Mouse (Mus musculus) liver, embryonic 15.5 days (tissue): Measurements from ENCODE around the gene Gm45717. TPM values are rescaled to one million over a fixed set of nuclear protein-coding genes. Genes with fewer than 3 reads are reported as not detected.
A peak's percentile ranks its signal among the peaks of the same experiment; 100 is the strongest.

ENCODE experiments used
- ATAC-seq: fragments of 200-750 bp; cut with Nextera tagmentation; 2 replicates; pipeline ENCODE4 v1.8.0; 2017; ENCODE audit warnings: moderate number of reproducible peaks, mild to moderate bottlenecking, moderate library complexity; ENCODE audit not compliant: insufficient read depth
- H3K27ac ChIP-seq: fragments of 300-500 bp; sonication (generic); replicated peaks from 2 replicates; pipeline ENCODE4 v1.5.1; 2015; ENCODE audit warnings: mild to moderate bottlenecking, inconsistent platforms
- H3K27me3 ChIP-seq: fragments of 300-500 bp; sonication (generic); 2 replicates; pipeline ENCODE4 v1.6.1; 2015; ENCODE audit warnings: mild to moderate bottlenecking, inconsistent platforms
- H3K36me3 ChIP-seq: fragments of 300-500 bp; sonication (generic); replicated peaks from 2 replicates; pipeline ENCODE4 v1.6.1; 2015; ENCODE audit warnings: moderate library complexity, mild to moderate bottlenecking, inconsistent platforms
- H3K4me1 ChIP-seq: fragments of 300-500 bp; sonication (generic); replicated peaks from 2 replicates; pipeline ENCODE4 v1.6.1; 2015; ENCODE audit warnings: inconsistent platforms
- H3K4me2 ChIP-seq: fragments of 300-500 bp; sonication (generic); 2 replicates; pipeline ENCODE4 v1.6.1; 2015; ENCODE audit warnings: moderate library complexity, mild to moderate bottlenecking, inconsistent platforms
- H3K4me3 ChIP-seq: fragments of 300-500 bp; sonication (generic); replicated peaks from 2 replicates; pipeline ENCODE4 v1.5.1; 2015; ENCODE audit warnings: mild to moderate bottlenecking, inconsistent platforms
- H3K9ac ChIP-seq: fragments of 300-500 bp; sonication (generic); 2 replicates; pipeline ENCODE4 v1.6.1; 2015; ENCODE audit warnings: moderate library complexity, mild to moderate bottlenecking, inconsistent platforms
- H3K9me3 ChIP-seq: fragments of 300-500 bp; sonication (generic); replicated peaks from 2 replicates; pipeline ENCODE4 v1.6.1; 2016; ENCODE audit warnings: inconsistent platforms
- whole genome bisulfite sequencing: fragments of 180-500 bp; shearing (Covaris S2); methylation state at CpG from one replicate; pipeline ENCODE4 v1.1.7; 2015; ENCODE audit warnings: mixed read lengths; ENCODE audit not compliant: insufficient replicate concordance; 5-methylcytosine and 5-hydroxymethylcytosine counted together
- polyA plus RNA-seq: library from polyadenylated mRNA; unstranded; fragments of >200 nt; fragmentation: Nextera tagmentation; extraction: Ambion mirVana; gene quantifications from 2 replicates; pipeline ENCODE4 v1.2.1, GENCODE M21; 2015

Gm45717 gene
- polyA plus RNA-seq, 1 experiment from 2014 or later = not detected

GRCm38 (mm10) chr7:140903212-140903611 lies 52.5 kb downstream of the Gm45717 start:
- peaks cover 11% of the 10 kb centered on the region for H3K36me3 ChIP-seq
- peaks cover 9% of the 10 kb centered on the region; the same call in 1 of the 2 replicates for H3K4me1 ChIP-seq
- ATAC-seq = 0 out of 2 replicates have a peak, but pooled peaks have one; percentile 14
- H3K9ac ChIP-seq = no peak overlapping the region
- 0 out of 2 replicates have a peak overlapping the region, but pooled peaks have one; percentile 6 for H3K27ac ChIP-seq
- WGBS = 24% methylated on average over 13 of the region's 13 CpGs
- H3K4me2 ChIP-seq = no peak overlapping the region
- H3K9me3 ChIP-seq = no peaks in the 10 kb centered on the region
- H3K27me3 ChIP-seq = no peaks in the 10 kb centered on the region; the same call in 1 of the 2 replicates
- no peak overlapping the region for H3K4me3 ChIP-seq

GRCm38 (mm10) chr7:140902036-140902875 lies 53.5 kb downstream of the Gm45717 start:
- 0 out of 2 replicates have a peak, but pooled peaks cover 8% of the 10 kb centered on the region for H3K4me1 ChIP-seq
- no peak overlapping the region for H3K4me2 ChIP-seq
- no peak overlapping the region for H3K27ac ChIP-seq
- no peaks in the 10 kb centered on the region for H3K9me3 ChIP-seq
- H3K4me3 ChIP-seq = no peak overlapping the region
- peaks cover 20% of the 10 kb centered on the region for H3K36me3 ChIP-seq
- H3K27me3 ChIP-seq = no peaks in the 10 kb centered on the region; the same call in 1 of the 2 replicates
- no peak for ATAC-seq
- H3K9ac ChIP-seq = no peak overlapping the region
- WGBS = 73% methylated on average over 15 of the region's 15 CpGs

- Histone ChIP-seq H3K36me3 (peaks cover 34% of the 10 kb centered on the region), H3K9ac (no peak within 1 kb of the TSS), H3K4me3 (no peak within 1 kb of the TSS), H3K4me2 (no peak within 1 kb of the TSS), H3K27ac (no peak within 1 kb of the TSS), H3K4me1 (0 out of 2 replicates have a peak, but pooled peaks cover 8% of the 10 kb centered on the region), H3K27me3 (no peaks in the 10 kb centered on the region; the same call in 1 of the 2 replicates), H3K9me3 (no peaks in the 10 kb centered on the region)
- WGBS = 77% methylated on average over 10 of the region's 10 CpGs
- no peak for ATAC-seq
Measured at GRCm38 (mm10) chr7:140900220-140900619, 55.5 kb downstream of the Gm45717 start, which contains the start of gene Cox8b. Gene Cox8b (minus strand): TSS chr7:140900446.

Other genes starting within 250 kb of the Gm45717 start
- 0.46 and 0.75 TPM in 2 replicates for gene Cyp2e1, start 192.2 kb downstream of the Gm45717 start, polyA plus RNA-seq
- 0.06 and 0.13 TPM in 2 replicates for gene Syce1, start 168.1 kb downstream of the Gm45717 start, polyA plus RNA-seq
- 0.18 and 0.20 TPM in 2 replicates for gene Zfp941, start 133.8 kb downstream of the Gm45717 start, polyA plus RNA-seq
- 24.7 and 26.8 TPM in 2 replicates for gene Urah, start 120.9 kb downstream of the Gm45717 start, polyA plus RNA-seq
- not detected in 2 replicates for gene Scgb1c1, start 110.4 kb downstream of the Gm45717 start, polyA plus RNA-seq
- gene Odf3, start 108.1 kb downstream of the Gm45717 start, polyA plus RNA-seq = not detected in 2 replicates
- gene Gm45785, start 99.6 kb downstream of the Gm45717 start, polyA plus RNA-seq = not detected in 2 replicates
- 20.9 and 23.3 TPM in 2 replicates for gene Ric8a, start 99.0 kb downstream of the Gm45717 start, polyA plus RNA-seq
- 18.7 and 20.3 TPM in 2 replicates for gene Bet1l, start 98.4 kb downstream of the Gm45717 start, polyA plus RNA-seq
- 133 TPM in 2 replicates for gene Psmd13, start 74.0 kb downstream of the Gm45717 start, polyA plus RNA-seq
- gene Sirt3, start 73.6 kb downstream of the Gm45717 start, polyA plus RNA-seq = 20.0 and 21.5 TPM in 2 replicates
- gene Cox8b, start 55.5 kb downstream of the Gm45717 start, polyA plus RNA-seq = 2.5 and 3.6 TPM in 2 replicates
- 4.8 and 7.0 TPM in 2 replicates for gene Nlrp6, start 35.0 kb downstream of the Gm45717 start, polyA plus RNA-seq
- 6.0 and 6.6 TPM in 2 replicates for gene Pgghg, start 14.5 kb downstream of the Gm45717 start, polyA plus RNA-seq
- gene Ifitm5, start 5.6 kb downstream of the Gm45717 start, polyA plus RNA-seq = 0.39 and 0.68 TPM in 2 replicates
- gene Ifitm2, start 50 bp upstream of the Gm45717 start, polyA plus RNA-seq = 384 and 401 TPM in 2 replicates
- 21.3 TPM in 2 replicates for gene Ifitm1, start 11.3 kb upstream of the Gm45717 start, polyA plus RNA-seq
- gene Ifitm3, start 54.8 kb upstream of the Gm45717 start, polyA plus RNA-seq = 84.9 and 98.1 TPM in 2 replicates
- gene Ifitm6, start 62.0 kb upstream of the Gm45717 start, polyA plus RNA-seq = 23.2 and 25.7 TPM in 2 replicates
- gene Gm17387, start 73.2 kb upstream of the Gm45717 start, polyA plus RNA-seq = not detected in 2 replicates
- 0.45 and 0.46 TPM in 2 replicates for gene B4galnt4, start 105.2 kb upstream of the Gm45717 start, polyA plus RNA-seq
- 0.54 and 0.84 TPM in 2 replicates for gene Pkp3, start 122.3 kb upstream of the Gm45717 start, polyA plus RNA-seq
- 22.1 and 28.1 TPM in 2 replicates for gene Sigirr, start 144.6 kb upstream of the Gm45717 start, polyA plus RNA-seq
- 0.99 and 1.5 TPM in 2 replicates for gene Ano9, start 161.9 kb upstream of the Gm45717 start, polyA plus RNA-seq
- gene Ptdss2, start 166.4 kb upstream of the Gm45717 start, polyA plus RNA-seq = 138 and 140 TPM in 2 replicates
- gene Rnh1, start 216.9 kb upstream of the Gm45717 start, polyA plus RNA-seq = 64.3 and 76.1 TPM in 2 replicates
- 83.0 and 98.2 TPM in 2 replicates for gene Hras, start 238.1 kb upstream of the Gm45717 start, polyA plus RNA-seq
- gene Lrrc56, start 238.2 kb upstream of the Gm45717 start, polyA plus RNA-seq = 11.0 and 12.1 TPM in 2 replicates